Mouse (Mus musculus) ES-E14 (cell line): ENCODE data around the gene Map2k3.

Experiments
- MAFK ChIP-seq: IDR thresholded peaks from 2 replicates; pipeline ENCODE4 v1.6.1; 2014; ENCODE audit warnings: mild to moderate bottlenecking, low read depth, low read length, inconsistent platforms; ENCODE audit not compliant: insufficient read depth
- ZC3H11A ChIP-seq: IDR thresholded peaks from 2 replicates; pipeline ENCODE4 v1.6.1; 2012; ENCODE audit warnings: low read depth, mild to moderate bottlenecking, inconsistent platforms, low read length, borderline replicate concordance

DNA sequence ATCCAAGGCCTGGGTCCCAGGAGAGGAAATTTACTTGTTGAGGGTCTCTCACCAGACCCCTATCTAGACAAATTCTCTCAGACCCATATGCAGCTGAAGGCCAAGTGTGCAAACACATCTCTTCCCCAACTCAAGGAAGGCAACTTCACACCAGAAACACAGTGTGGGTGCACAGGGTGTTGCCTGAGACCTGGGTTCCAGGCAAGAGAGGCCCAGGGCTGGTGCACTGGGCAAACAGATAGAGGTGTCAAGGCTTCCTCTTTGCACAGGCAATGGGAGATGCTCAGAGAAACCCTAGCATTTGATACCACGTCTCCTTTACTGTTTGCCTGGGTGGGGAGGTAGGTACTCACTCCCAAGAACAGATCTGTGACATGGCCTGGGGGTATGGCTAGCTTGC, 6.9 kb upstream of the Map2k3 start:
- no peak for TF ChIP-seq MAFK
- TF ChIP-seq ZC3H11A, result no peak
